Mouse (Mus musculus) left cerebral cortex, adult 8-10 months (tissue): ENCODE results near the gene Nlrp4c. TPM values are rescaled to one million over a fixed set of nuclear protein-coding genes. Genes with fewer than 3 reads are reported as not detected.
"Not testable (repeated sequence)": the region's sequence is repeated elsewhere in the genome, so short reads cannot be mapped to it uniquely, and the experiment has no call there.

Source experiments
- DNase-seq, 2 experiments: peaks; one replicate each; pipeline ENCODE4 v3.0.0; 2022; ENCODE audit warnings: low spot score in 2 of 2
- total RNA-seq, 4 experiments: library from RNA; stranded (reverse); gene quantifications; 2 replicates each; pipeline ENCODE4 v1.2.4; 2022

Nlrp4c gene
- total RNA-seq: not detected

DNA sequence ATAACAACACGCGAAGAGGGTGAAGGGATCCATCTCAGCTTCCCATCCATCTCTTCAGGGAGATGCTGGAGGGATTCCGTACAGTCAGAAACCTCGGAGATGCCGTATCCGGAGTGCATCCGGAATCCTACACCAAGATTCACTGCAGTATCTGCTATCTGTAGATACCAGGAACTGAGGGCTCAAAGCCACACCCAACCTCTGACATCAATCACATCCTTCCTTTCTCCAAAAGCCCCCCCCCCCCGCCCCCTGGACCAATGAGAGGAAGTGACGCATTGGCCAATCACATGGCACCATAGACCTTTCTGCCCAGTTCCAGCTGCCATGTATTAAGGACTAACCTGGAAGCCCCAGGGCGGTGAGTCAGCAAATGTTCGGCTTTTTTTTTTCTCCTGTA, at the start of gene Nlrp4c:
TSS of gene Nlrp4c (plus strand) at position 301 of the 400 bp plus-strand sequence.
- DNase-seq: no peak

DNA sequence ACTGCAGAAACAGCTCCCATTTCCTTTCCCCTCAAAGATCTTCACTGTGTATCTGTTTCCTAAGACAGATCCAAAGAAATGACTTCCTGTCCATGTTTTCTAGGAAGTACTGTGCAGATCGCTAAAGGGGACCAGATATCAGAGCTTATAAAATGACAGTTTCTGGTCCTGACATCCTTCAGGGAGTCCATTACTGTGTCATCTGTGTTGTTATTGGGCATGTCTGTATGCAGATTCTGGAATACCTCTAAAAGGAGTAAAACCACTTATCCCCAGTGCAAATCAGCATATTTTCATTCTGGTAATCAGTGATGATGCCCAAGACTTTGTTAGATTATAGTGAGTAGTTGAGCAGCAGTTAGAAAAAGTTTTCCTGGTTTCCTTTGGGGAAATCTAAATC, 34.1 kb upstream of the Nlrp4c start, which contains the start of gene Vmn1r65:
TSS of gene Vmn1r65 (minus strand) at position 101 of the 400 bp plus-strand sequence.
- DNase-seq: no peak

DNA sequence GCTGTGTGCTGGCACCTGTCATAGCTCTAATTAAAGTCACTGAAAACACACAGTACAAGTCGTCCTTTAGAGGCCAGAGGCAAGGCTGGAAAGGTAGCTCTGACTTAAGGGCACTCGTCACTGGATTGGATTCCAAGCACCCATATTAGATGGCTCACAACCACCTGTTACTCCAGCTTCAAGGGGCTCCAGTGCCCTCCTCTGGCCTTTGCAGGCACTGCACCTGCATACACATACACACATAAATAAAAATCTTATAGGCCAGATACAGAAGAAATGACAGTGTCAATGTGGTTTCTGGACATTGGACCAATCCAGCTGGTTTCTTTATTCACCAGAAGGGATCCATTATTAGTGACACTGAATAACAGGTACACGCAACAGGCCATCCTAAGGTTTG, 74.5 kb downstream of the Nlrp4c start:
- DNase-seq: no peak

DNA sequence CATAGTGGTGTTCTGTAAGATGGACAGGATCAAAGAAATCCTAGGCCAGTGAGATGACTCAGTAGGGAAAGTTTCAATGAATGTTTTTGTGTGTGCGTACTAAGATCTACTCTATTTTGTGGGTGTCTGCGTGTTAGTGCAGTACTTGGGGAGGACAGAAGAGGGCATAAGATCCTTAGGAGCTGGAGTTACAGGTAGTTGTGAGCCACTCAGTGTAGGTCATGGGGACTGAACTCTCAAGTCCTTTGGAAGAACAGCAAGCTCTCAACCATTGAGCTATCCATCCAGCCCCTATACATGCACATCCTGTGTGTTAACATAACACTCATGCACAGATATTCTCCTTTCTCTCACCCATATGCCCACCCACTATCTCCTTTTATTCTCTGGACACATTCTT, 75.1 kb downstream of the Nlrp4c start:
- not testable (repeated sequence) for DNase-seq

DNA sequence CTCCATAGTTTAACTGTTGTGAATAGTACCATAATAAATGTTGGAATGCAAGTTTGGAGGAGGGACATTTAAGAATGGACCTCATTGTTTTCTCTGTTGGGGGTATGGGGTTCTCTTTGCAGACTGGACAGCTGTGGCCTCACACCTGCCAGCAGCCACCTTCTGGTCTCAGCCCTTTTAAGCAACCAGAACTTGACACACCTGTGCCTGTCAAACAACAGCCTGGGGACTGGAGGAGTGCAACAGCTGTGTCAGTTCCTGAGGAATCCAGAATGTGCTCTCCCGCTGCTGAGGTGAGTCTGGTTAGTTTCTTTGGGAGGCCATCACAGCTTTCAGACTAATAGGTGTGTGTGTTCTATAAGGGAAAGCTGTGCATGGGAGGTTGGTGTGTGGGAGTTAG, 76.2 kb downstream of the Nlrp4c start:
- not testable (repeated sequence) for DNase-seq

DNA sequence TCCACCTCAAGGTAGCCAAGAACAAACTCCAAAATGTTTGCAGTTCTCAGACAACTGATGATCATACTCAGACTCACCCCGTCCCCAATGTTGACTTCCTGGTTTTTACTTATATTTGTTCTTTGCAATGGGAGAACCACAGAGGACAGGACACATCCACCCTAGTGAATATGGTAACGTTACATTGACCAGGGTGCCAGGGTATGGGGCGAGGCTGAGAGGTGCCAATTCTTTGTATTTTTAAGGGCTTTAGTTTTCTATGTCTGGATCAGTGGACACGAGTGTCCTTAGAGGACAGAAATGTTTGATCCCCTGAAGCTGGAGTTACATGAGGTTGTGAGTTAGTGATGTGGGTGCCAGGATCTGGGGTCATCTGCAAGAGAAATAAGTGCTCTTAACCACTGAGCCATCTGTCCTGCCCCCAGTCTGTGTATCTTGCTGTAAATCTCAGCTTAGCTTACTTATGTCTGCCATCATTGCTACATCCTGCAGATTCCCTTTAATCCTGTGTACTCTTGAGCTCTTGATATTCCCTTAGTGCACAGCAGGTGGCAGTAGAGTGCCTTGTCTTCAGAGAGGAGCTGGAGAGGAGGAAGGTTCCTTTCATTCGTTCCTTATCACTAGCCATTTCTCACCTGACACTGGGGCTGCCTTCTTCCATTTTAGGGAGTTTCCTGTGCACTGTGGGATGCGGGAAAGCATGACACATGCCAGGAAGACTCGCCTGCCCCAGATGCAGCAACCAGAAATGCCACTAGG, 81.9 kb downstream of the Nlrp4c start:
- peak; percentile 62 to 75 for DNase-seq

DNA sequence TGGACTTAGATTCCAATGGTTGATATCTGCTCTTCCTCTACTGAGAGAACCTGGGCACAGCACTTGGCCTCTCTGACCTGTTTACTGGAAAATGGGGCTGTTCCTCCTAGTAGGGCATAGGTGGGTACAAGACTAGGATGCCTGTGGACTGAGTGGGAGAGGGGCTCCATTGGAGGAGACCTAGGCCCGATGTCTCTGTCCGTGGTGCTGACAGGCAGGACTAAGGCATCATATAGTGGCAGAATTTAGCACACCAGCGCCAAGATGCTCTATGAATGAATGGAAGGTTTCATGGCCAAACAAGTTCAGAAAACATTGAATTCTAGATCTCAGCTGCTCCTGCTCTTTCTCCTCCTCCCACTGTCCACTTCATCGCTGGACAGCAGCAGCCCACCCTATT, 85.4 kb downstream of the Nlrp4c start:
- no peak for DNase-seq

DNA sequence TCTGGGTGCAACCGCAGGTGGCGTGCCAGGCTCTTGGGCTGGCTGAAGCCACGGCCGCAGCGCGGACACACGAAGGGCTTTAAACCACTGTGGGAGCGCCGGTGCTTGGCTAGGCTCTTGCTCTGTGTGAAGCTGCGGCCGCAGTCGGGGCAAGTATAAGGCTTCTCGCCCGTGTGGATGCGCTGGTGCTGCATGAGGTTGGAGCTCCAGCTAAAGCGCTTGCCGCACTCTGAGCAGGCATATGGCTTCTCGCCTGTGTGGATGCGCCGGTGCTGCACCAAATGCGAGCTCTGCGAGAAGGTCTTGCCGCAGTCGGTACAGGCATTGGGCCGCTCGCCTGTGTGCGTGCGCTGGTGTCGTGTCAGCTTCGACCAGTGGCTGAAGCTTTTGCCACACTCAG, 87.7 kb downstream of the Nlrp4c start:
- DNase-seq: no peak

DNA sequence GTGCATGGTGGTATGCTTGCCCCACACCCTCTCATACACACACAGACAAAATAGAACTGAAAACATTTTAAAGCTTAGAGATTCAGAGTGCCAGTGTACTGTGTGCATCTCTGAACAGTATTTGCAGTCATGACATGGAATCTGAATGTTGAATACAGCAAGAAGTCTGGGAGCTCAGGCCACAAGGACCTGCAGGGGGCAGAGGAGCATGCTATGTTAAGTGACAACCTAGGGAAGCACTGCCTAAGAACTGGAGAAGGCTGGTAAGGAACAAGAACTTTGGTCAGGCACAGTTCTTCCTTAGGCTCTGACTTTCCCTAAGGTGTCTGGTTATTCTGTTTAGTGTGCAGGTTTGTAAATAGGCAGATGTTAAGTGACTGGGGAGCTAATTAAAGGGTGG, 91.5 kb downstream of the Nlrp4c start:
- no peak for DNase-seq

DNA sequence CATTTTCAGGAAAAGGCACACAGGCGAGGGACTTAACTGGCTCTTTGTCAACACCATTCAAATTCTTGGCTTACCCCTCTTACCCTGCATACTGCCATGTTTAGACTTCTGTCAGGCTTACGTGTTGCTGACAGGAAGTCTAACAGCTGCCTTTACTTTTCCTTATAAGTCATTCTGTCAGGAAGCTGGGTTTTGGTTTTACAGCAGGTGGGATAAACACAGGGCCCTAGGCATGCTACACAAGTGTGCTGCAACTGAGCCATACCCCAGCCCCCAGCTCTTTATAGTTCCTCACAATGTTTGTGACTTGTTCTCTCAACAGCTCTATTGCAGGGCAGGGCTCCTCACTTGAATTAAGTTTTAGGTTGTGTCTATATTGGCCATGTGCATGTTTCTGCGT, 94.3 kb downstream of the Nlrp4c start:
- DNase-seq: no peak

DNA sequence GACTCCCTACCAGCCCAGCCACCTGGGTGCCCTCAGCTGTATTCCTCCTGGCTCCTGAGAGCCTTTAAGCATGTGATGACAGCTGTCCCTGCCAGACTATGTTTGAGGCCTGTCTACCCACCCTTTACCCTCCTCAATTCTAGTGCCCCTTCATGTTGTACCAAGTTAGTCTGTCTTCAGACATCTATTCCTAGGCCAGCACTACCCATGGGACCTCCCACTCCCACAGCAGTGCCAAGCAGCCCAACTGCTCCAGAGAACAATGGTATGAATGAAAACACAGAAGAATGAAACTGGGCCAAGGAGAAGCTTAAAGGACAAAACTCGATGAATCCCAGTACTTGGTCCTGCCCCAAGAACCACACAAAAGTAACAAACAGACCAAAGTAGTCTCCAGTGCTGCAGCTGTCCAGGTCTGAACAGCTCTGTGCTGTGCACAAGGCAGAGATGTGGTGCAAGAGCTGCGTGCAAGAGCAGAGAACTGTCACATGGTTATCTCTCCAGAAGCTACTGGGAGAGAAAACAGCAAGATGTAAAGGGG, 99.1 kb downstream of the Nlrp4c start:
- no peak for DNase-seq

DNA sequence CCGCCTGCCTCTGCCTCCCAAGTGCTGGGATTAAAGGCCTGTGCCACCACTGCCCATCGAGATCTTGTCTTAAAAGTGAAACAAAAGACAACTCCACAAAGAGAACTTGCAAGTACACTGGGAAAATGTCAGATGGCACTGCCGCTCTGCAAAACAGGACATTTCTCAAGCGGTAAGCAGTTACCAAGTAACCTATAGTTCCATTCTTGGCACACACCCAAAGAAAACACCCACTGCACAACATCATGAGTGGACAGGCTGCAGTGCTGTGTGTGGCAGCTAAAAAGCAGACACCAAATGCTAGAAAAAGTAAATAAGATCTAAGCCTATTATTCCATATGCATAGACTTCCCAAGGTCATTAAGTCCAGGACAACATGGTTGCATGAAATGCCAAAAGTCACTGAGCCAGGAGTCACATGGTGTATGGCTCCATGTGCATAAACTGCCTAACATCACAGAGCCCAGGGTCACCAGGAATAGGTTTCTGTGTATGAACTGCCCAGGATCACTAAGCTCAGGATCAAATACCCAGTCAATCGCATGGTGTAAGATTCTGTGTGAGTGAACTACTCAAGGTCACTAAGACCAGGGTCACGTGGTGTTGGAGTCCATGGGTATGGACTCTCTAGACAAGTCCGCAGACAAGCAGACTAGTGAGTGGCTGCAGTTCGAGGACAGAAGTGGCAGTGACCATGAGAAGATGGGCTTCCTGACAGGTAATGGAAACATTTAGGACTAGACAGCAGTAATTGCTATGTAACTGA, 100.6 kb downstream of the Nlrp4c start:
- no peak for DNase-seq

DNA sequence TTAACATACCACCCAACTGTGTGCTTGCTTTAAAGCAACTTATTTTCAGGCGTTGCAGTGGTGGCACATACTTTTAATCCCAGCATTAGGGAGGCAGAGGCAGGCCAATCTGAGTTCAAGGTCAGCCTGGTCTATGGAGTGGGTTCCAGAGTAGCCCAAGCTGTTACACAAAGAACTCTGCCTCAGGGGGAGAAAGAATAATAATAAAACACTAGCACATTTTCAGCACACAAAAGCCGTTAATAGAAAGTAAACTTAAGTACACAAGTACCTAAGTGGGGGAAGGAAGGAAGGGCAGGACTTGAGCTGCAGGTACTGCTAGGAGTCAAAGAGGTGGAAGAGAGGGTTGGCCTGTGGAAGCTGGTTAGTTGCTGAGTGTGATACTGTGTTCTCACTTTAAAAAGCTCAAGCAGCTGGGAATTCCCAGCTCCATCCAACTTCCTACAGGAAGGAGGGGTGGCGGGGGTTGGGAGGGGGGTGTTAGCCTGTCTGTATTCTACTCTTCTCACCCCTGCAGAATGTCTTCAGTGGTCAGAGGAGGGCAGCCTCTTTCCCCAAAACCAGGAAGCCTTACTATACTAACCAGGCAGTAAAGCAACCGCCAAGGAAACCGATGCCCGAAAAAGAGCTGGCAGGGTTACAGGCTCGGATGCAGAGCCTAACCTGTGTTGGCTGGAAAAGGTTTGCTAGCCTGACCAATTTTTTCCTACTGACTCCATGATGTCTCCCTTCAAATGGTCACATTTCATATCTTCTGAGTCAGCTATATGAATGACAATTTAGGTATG, 101.4 kb downstream of the Nlrp4c start:
- DNase-seq: no peak

DNA sequence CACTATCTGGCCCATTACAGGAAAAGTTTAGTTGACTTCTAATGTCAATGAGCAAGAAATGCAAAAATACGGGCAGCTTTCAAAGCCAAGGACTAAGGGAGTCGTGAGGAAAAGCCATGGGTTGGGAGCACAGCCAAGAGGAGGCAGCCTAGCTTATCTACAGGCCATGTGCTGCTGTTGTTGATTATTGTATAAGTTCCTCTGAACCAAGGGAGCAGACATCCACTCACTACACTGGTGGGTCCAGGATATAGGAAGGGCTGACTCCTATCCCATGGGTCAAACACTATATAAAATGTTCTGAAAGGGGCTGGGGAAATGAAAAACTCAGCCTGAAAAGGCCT, 102.0 kb downstream of the Nlrp4c start:
- no peak for DNase-seq

DNA sequence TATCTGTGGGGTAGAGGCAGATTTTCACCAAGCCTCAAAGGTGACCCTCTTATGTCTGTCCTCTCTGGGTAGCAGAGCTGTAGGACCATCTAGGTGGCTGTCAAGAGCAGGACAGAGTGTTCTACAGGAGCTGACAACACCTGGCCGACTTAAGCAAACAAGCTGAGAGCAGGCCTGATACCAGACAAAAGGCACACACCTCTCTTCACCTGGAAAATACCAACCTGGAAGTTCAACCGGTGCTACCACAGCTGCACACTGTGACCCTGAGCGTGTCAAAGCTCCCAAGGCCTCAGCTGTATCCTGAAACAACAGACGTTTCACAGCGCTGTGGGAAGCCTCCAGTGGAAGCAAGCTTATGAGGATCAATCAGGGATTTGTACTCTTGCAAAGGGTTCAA, 102.7 kb downstream of the Nlrp4c start:
- no peak for DNase-seq

DNA sequence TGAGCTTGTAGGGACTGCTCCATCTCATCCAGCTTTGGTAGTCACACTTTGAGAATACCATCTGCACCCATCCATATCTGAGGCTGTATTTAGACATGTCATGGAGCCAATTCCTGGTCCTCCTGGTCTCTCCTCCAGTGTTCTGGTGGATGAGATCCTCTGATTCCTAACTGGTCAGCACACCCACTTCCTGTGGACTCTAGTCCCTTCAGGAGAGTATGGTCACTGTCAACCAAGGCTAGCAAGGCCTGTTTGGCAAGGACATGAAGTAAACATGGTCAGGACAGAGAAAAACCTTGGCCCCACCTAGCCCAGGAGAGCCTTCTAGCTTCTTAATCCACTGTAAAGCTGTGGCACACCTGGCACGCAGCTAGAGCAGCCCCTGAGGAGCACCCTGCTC, 106.3 kb downstream of the Nlrp4c start:
- no peak for DNase-seq

DNA sequence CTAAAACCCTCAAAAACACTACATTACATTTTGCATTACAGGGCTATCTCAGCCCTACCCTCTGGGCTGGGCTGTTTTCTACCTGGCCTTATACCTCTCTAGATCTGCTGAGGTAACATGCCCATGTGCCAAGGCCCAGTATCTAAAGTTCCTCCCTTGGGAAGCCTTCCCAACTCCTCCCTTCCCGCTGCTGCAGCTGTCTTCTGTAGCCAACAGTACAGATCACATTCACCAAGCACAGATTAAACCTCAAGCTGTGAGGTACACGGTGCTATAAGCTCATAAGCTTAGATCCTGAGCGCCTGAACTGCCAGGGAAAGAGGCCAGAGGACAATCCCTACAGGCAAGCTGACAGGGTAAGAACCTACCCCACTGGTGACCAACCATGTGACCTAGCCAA, 107.1 kb downstream of the Nlrp4c start:
- DNase-seq: no peak

DNA sequence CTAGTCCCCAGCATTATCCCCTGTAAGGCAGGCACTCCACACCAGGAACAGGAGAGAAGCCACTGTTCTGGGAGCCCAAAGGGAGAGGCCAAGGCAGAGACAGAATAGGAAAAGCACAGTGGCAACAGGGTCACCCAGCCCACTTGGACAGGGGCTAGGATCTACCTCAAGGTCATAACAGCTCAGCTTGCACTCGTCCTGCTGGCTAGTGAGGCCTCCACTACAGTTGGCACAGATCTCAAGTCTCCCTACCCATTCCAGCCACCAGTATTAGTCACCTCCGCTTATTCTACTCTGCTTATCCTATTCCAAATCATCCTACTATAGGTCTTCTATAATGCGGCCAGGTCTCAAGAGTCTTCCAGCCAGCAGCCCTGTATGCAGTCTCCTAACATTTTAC, 108.2 kb downstream of the Nlrp4c start:
- no peak for DNase-seq

DNA sequence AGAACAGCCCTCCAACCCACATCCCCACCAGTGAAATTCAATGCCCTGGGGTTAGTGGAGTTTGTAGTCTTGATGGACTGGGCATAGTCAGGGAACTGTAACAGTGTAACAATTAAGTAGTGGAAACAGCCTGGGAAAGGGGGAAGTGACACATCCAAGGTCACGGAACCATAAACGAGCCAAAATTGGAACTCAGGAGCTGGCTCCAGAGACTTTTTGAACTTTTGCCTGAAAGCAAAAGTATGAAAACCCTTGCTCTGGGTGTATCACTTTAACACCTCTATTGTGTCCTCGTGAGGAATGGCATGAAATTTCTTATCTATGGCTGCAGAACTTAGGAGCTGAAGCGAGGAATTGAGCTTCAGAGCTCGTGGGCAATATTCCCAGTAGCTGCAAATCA, 109.2 kb downstream of the Nlrp4c start:
- DNase-seq: no peak
